Mouse (Mus musculus) lung, postnatal 0 days (tissue): ENCODE data around the gene Cyth3.

ENCODE experiments used
- CTCF ChIP-seq: IDR thresholded peaks from 2 replicates; pipeline ENCODE4 v1.5.1; 2016; ENCODE audit warnings: antibody characterized with exemption, mild to moderate bottlenecking
- EP300 ChIP-seq: IDR thresholded peaks from 2 replicates; pipeline ENCODE4 v1.6.1; 2016; ENCODE audit warnings: antibody characterized with exemption, mild to moderate bottlenecking, control low read depth

DNA sequence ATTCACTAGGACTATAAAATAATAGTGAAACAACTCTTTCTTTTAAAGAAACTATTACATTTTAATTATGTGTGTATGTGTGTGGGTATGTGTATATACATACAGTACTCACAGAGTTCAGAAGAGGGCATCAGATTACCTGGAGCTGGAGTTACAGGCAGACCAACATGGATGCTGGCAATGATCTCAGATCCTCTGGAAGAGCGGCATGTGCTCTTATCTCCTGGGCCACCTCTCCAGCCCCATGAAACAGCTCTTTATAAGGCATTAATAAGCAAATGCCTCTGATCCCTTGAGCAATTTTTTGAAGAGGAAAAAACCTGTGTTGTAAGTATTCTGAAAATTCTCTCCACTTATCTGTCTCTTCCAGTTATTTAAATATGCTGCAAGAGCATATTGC, 43.8 kb downstream of the Cyth3 start:
- TF ChIP-seq CTCF (no peak), EP300 (no peak)
